Mouse (Mus musculus): ENCODE results near the gene Rev3l. TPM values are rescaled to one million over a fixed set of nuclear protein-coding genes. Genes with fewer than 3 reads are reported as not detected.

Rev3l gene
- polyA plus RNA-seq, 2 experiments: 5.7 to 10.0 TPM

- Histone ChIP-seq H3K4me2 (ENCODE audit: low read depth) (no peak overlapping the region), H3K4me3 (ENCODE audit: insufficient read depth in 1 of 2, low read depth in 2 of 2, low read length in 2 of 2) (no peak overlapping the region), H3K9ac (replicated peaks) (no peak overlapping the region), H3K27ac (no peak overlapping the region), H3K9me3 (ENCODE audit: control insufficient read depth, low read length) (no peaks in the 10 kb centered on the region), H3K27me3 (ENCODE audit: control insufficient read depth, insufficient read depth, low read length) (no peaks in the 10 kb centered on the region), H3K36me3 (replicated peaks; ENCODE audit: control insufficient read depth, insufficient read depth, low read depth) (no peaks in the 10 kb centered on the region), H3K4me1 (replicated peaks; ENCODE audit: control insufficient read depth in 2 of 2, insufficient read depth in 2 of 2, low read length in 1 of 2) (no peaks in the 10 kb centered on the region)
- TF ChIP-seq EP300 (IDR thresholded peaks at IDR 0.05; ENCODE audit: low read depth): no peak
- no peak for TF ChIP-seq CTCF (IDR thresholded peaks at IDR 0.05; ENCODE audit: low read depth)
- 60% methylated on average over 11 of the region's 11 CpGs for WGBS (ENCODE audit: insufficient replicate concordance)
- ATAC-seq (ENCODE audit: insufficient read depth) (no peak), DNase-seq (ENCODE audit: low read depth in 3 of 3, low spot score in 3 of 3) (no peak)
Measured at GRCm38 (mm10) chr10:39691351-39692064, 40.4 kb upstream of the Rev3l start.

DNA sequence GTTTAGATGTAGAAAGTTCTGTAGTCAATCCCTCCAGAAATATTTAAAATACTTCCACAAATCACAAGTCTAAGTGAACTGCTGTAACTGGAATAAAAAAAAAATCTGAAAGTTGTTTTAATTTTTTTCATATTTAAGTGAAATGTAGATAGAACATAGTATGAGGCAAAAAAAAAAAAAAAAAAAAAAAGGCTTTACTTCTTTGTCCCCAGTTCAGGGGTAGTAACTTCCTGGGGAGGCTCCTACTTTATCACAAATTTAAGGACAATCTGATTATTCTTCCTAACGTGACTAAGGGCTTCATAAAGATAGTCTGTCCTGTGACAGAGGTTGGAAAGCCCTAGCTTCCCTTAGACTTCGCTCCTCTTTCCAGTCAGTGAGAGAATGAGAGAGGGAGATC, 39.8 kb upstream of the Rev3l start:
- Histone ChIP-seq H3K9ac (replicated peaks) (no peak overlapping the region), H3K36me3 (replicated peaks; ENCODE audit: control insufficient read depth, insufficient read depth, low read depth) (no peaks in the 10 kb centered on the region), H3K4me2 (ENCODE audit: low read depth) (no peak overlapping the region), H3K27me3 (ENCODE audit: control insufficient read depth, insufficient read depth, low read length) (no peaks in the 10 kb centered on the region), H3K27ac (no peak overlapping the region), H3K9me3 (ENCODE audit: control insufficient read depth, low read length) (no peaks in the 10 kb centered on the region), H3K4me1 (replicated peaks; ENCODE audit: control insufficient read depth in 2 of 2, insufficient read depth in 2 of 2, low read length in 1 of 2) (no peaks in the 10 kb centered on the region), H3K4me3 (ENCODE audit: insufficient read depth in 1 of 2, low read depth in 2 of 2, low read length in 2 of 2) (no peak overlapping the region)
- DNase-seq (ENCODE audit: low read depth in 3 of 3, low spot score in 3 of 3): no peak
- TF ChIP-seq CTCF (IDR thresholded peaks at IDR 0.05; ENCODE audit: low read depth) (no peak), EP300 (IDR thresholded peaks at IDR 0.05; ENCODE audit: low read depth) (no peak)
- 40% methylated on average over 2 of the region's 2 CpGs for WGBS (ENCODE audit: insufficient replicate concordance)
- no peak for ATAC-seq (ENCODE audit: insufficient read depth)

GRCm38 (mm10) chr10:39707717-39708510, 24.0 kb upstream of the Rev3l start:
- WGBS (ENCODE audit: insufficient replicate concordance): 64% methylated on average over 2 of the region's 2 CpGs

GRCm38 (mm10) chr10:39716936-39717335, 15.0 kb upstream of the Rev3l start:
- WGBS (ENCODE audit: insufficient replicate concordance): 80% methylated on average over 5 of the region's 5 CpGs
- Histone ChIP-seq H3K4me1 (replicated peaks; ENCODE audit: control insufficient read depth in 2 of 2, insufficient read depth in 2 of 2, low read length in 1 of 2) (no peaks in the 10 kb centered on the region), H3K36me3 (replicated peaks; ENCODE audit: control insufficient read depth, insufficient read depth, low read depth) (no peaks in the 10 kb centered on the region), H3K4me3 (ENCODE audit: insufficient read depth in 1 of 2, low read depth in 2 of 2, low read length in 2 of 2) (no peak overlapping the region), H3K9ac (replicated peaks) (no peak overlapping the region), H3K4me2 (ENCODE audit: low read depth) (no peak overlapping the region), H3K27ac (no peak overlapping the region), H3K9me3 (ENCODE audit: control insufficient read depth, low read length) (no peaks in the 10 kb centered on the region), H3K27me3 (ENCODE audit: control insufficient read depth, insufficient read depth, low read length) (no peaks in the 10 kb centered on the region)
- no peak for ATAC-seq (ENCODE audit: insufficient read depth)
- no peak for DNase-seq (ENCODE audit: low read depth in 3 of 3, low spot score in 3 of 3)
- TF ChIP-seq CTCF (IDR thresholded peaks at IDR 0.05; ENCODE audit: low read depth): no peak
- TF ChIP-seq EP300 (IDR thresholded peaks at IDR 0.05; ENCODE audit: low read depth): no peak

More at GRCm38 (mm10) chr10:39707717-39708510, 24.0 kb upstream of the Rev3l start:
- H3K27ac ChIP-seq: no peak overlapping the region
- H3K27me3 ChIP-seq (ENCODE audit: control insufficient read depth, insufficient read depth, low read length): no peaks in the 10 kb centered on the region
- ATAC-seq (ENCODE audit: insufficient read depth) (no peak), DNase-seq (ENCODE audit: low read depth in 3 of 3, low spot score in 3 of 3) (no peak)
- H3K4me1 ChIP-seq (replicated peaks; ENCODE audit: control insufficient read depth in 2 of 2, insufficient read depth in 2 of 2, low read length in 1 of 2): no peaks in the 10 kb centered on the region
- H3K36me3 ChIP-seq (replicated peaks; ENCODE audit: control insufficient read depth, insufficient read depth, low read depth): no peaks in the 10 kb centered on the region
- no peaks in the 10 kb centered on the region for H3K9me3 ChIP-seq (ENCODE audit: control insufficient read depth, low read length)
- H3K4me3 ChIP-seq (ENCODE audit: insufficient read depth in 1 of 2, low read depth in 2 of 2, low read length in 2 of 2): no peak overlapping the region
- TF ChIP-seq EP300 (IDR thresholded peaks at IDR 0.05; ENCODE audit: low read depth) (no peak), CTCF (IDR thresholded peaks at IDR 0.05; ENCODE audit: low read depth) (no peak)
- no peak overlapping the region for H3K9ac ChIP-seq (replicated peaks)
- no peak overlapping the region for H3K4me2 ChIP-seq (ENCODE audit: low read depth)

Measured in liver, embryonic 14.5 days (tissue).